Mouse (Mus musculus): ENCODE measurements around the gene E330034G19Rik. TPM values are rescaled to one million over a fixed set of nuclear protein-coding genes. Genes with fewer than 3 reads are reported as not detected.

Gene E330034G19Rik
- not detected in 2 replicates for polyA plus RNA-seq (2015; fragmentation: Nextera tagmentation; extraction: Ambion mirVana)

DNA sequence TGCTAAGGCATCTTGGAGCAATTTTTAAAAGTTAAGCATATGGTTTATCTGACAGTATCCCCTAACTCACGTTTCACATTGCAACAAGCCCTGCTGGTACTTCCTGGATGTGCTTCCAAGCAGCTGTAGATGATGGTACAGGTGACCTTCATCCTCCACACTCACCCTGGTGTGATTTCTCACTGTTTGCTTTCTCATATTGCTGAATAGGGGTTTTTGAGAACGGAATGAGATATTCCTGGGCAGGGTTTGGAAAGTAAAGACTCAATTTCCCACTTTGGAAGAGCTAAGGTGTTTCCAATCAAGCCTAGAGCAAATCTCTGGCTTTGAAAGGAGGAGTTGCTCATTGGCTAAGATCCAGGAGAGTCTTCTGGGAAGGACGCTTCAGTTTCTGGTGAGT lies at the start of gene E330034G19Rik:
Gene E330034G19Rik, plus strand, starts transcription at position 301 of the 400 bp plus-strand sequence.
- H3K27me3 ChIP-seq (replicated peaks; ENCODE audit: control insufficient read depth, insufficient read depth, low read length): no peaks in the 10 kb centered on the region
- H3K9ac ChIP-seq (ENCODE audit: low read depth, low read length): no peak within 1 kb of the TSS
- no peaks in the 10 kb centered on the region for H3K36me3 ChIP-seq (ENCODE audit: control insufficient read depth, insufficient read depth)
- no peak within 1 kb of the TSS for H3K4me2 ChIP-seq (replicated peaks; ENCODE audit: low read depth)
- no peak within 1 kb of the TSS for H3K4me3 ChIP-seq (ENCODE audit: low read depth, low read length)
- TF ChIP-seq CTCF (IDR thresholded peaks at IDR 0.05; ENCODE audit: low read depth): no peak
- no peaks in the 10 kb centered on the region for H3K9me3 ChIP-seq (ENCODE audit: control insufficient read depth)
- H3K27ac ChIP-seq (ENCODE audit: low read depth, low read length): no peak within 1 kb of the TSS
- no peak for ATAC-seq
- 49% methylated on average over 3 of the region's 3 CpGs for WGBS
- no peaks in the 10 kb centered on the region for H3K4me1 ChIP-seq (replicated peaks; ENCODE audit: control insufficient read depth, insufficient read depth, low read length)

DNA sequence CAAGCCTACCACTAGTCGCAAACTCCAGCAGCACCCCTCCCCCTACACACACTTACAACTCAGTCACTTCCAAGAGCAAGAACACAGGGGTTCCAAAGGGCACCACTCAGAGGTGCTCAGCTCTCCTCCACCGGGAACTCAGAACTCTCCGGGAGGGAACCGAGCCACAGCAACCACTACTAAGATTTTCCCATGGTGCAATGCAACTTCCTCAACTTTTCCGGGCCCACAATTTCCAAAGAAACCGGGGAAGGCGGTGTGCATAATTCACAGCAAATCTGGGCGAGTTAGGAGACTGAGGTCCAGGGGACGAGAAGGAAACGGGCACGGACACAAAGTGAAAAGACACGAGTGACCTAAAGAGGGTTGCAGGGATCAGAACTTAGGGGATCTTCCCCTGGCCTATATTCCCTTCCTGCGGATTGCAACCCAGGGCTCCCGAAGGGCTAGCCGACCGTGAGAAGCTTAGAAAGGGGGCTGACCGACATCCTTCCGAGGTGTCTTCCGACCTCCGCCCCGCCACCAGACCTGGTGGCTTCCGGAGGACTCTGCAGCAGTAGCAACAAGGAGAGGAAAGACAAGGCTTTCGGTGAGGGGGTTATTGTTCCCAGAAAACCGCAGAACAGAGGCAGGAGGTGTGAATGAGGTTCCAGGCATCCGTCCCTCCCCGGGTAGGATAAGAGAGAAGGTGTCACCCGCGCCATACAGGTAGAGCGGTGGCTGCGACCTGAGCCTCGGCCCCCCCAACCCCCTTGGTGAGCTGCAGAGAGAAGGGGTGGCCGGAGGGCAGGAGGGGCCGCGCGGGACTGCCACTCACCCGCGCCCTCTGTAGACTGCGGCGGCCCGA lies 48.5 kb upstream of the E330034G19Rik start:
- peak; percentile 85 for ATAC-seq
- TF ChIP-seq CTCF (IDR thresholded peaks at IDR 0.05; ENCODE audit: low read depth): no peak
- Histone ChIP-seq H3K27me3 (replicated peaks; ENCODE audit: control insufficient read depth, insufficient read depth, low read length) (no peaks in the 10 kb centered on the region), H3K4me2 (replicated peaks; ENCODE audit: low read depth) (peak overlapping the region; percentile 89), H3K9me3 (ENCODE audit: control insufficient read depth) (no peaks in the 10 kb centered on the region), H3K9ac (ENCODE audit: low read depth, low read length) (peak overlapping the region; percentile 91), H3K4me1 (replicated peaks; ENCODE audit: control insufficient read depth, insufficient read depth, low read length) (0 out of 2 replicates have a peak, but pooled peaks cover 4% of the 10 kb centered on the region), H3K27ac (ENCODE audit: low read depth, low read length) (peak overlapping the region; percentile 93), H3K36me3 (ENCODE audit: control insufficient read depth, insufficient read depth) (no peaks in the 10 kb centered on the region; the same call in 1 of the 2 replicates), H3K4me3 (ENCODE audit: low read depth, low read length) (peak overlapping the region; percentile 88)
- under 1% methylated on average over 40 of the region's 40 CpGs for WGBS

DNA sequence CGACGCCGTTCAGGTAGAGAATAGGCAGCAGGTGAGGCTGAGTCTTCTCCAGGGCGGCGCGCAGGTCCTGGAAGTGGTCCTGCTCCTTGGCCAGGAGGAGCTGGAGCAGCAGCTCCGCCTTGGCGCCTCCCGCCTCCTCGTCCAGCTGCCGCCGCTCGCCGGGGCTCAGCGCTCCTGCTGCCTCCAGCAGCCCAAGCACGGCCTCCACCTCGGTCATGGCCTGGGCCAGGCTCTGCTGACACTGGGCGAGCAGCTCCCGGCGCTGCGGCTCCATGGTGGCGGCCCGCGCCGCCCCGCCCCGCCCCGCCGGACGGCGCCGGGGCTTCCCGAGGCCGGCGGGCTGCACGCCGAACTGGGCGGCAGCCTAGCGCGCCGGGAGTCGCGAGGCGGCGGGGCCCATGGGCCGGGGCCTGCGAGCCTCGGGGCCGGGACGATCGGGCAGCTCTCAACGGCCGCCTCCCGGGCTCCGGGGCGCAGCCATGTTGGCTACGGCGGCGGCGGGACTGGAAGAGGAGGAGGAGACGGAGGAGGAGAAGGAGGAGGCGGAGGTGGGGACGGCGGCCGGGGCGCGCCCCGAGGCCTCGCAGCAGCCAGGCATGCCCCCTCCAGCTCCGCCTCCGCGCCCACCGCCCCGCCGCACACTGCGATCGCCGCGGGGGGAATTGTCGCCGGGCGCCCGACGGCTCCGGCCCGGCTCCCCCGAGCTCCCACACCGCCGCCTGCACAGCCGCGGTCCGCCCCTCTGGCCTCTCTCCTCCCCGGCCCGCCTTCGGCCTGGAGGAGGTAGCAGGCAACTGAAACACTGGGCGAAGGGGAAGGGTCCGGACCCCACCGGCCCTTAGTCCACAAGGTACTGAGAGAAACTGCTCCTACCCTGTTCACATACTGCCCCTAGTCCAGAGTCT lies 47.6 kb upstream of the E330034G19Rik start, which contains the start of gene Dlg5:
Gene Dlg5, minus strand, starts transcription at position 744 of the 905 bp plus-strand sequence.
- H3K9me3 ChIP-seq (ENCODE audit: control insufficient read depth): no peaks in the 10 kb centered on the region

GRCm38 (mm10) chr14:24249926-24250325 lies 43.1 kb upstream of the E330034G19Rik start:
- no peak for ATAC-seq
- Histone ChIP-seq H3K27me3 (replicated peaks; ENCODE audit: control insufficient read depth, insufficient read depth, low read length) (no peaks in the 10 kb centered on the region), H3K4me3 (ENCODE audit: low read depth, low read length) (no peak overlapping the region), H3K27ac (ENCODE audit: low read depth, low read length) (no peak overlapping the region), H3K9ac (ENCODE audit: low read depth, low read length) (no peak overlapping the region), H3K36me3 (ENCODE audit: control insufficient read depth, insufficient read depth) (no peaks in the 10 kb centered on the region), H3K9me3 (ENCODE audit: control insufficient read depth) (no peaks in the 10 kb centered on the region), H3K4me1 (replicated peaks; ENCODE audit: control insufficient read depth, insufficient read depth, low read length) (no peaks in the 10 kb centered on the region), H3K4me2 (replicated peaks; ENCODE audit: low read depth) (no peak overlapping the region)
- 53% methylated on average over 2 of the region's 2 CpGs for WGBS
- TF ChIP-seq CTCF (IDR thresholded peaks at IDR 0.05; ENCODE audit: low read depth): no peak

More for the DNA sequence above, 47.6 kb upstream of the E330034G19Rik start, which contains the start of gene Dlg5:
- Histone ChIP-seq H3K4me3 (ENCODE audit: low read depth, low read length) (peak within 1 kb of the TSS; percentile 88), H3K36me3 (ENCODE audit: control insufficient read depth, insufficient read depth) (no peaks in the 10 kb centered on the region; the same call in 1 of the 2 replicates), H3K4me2 (replicated peaks; ENCODE audit: low read depth) (peak within 1 kb of the TSS; percentile 89), H3K9ac (ENCODE audit: low read depth, low read length) (peak within 1 kb of the TSS; percentile 91), H3K27ac (ENCODE audit: low read depth, low read length) (peak within 1 kb of the TSS; percentile 93), H3K27me3 (replicated peaks; ENCODE audit: control insufficient read depth, insufficient read depth, low read length) (no peaks in the 10 kb centered on the region), H3K4me1 (replicated peaks; ENCODE audit: control insufficient read depth, insufficient read depth, low read length) (0 out of 2 replicates have a peak, but pooled peaks cover 4% of the 10 kb centered on the region)
- under 1% methylated on average over 60 of the region's 98 CpGs for WGBS
- peak; percentile 76 for ATAC-seq
- TF ChIP-seq CTCF (IDR thresholded peaks at IDR 0.05; ENCODE audit: low read depth): no peak

- TF ChIP-seq CTCF (IDR thresholded peaks at IDR 0.05; ENCODE audit: low read depth): no peak
- ATAC-seq: no peak
- no peak overlapping the region for H3K4me2 ChIP-seq (replicated peaks; ENCODE audit: low read depth)
- H3K27ac ChIP-seq (ENCODE audit: low read depth, low read length): no peak overlapping the region
- no peaks in the 10 kb centered on the region for H3K4me1 ChIP-seq (replicated peaks; ENCODE audit: control insufficient read depth, insufficient read depth, low read length)
- 82% methylated on average over 1 of the region's 1 CpGs for WGBS
- no peaks in the 10 kb centered on the region for H3K36me3 ChIP-seq (ENCODE audit: control insufficient read depth, insufficient read depth)
- H3K27me3 ChIP-seq (replicated peaks; ENCODE audit: control insufficient read depth, insufficient read depth, low read length): no peaks in the 10 kb centered on the region
- no peak overlapping the region for H3K9ac ChIP-seq (ENCODE audit: low read depth, low read length)
- H3K9me3 ChIP-seq (ENCODE audit: control insufficient read depth): no peaks in the 10 kb centered on the region
- no peak overlapping the region for H3K4me3 ChIP-seq (ENCODE audit: low read depth, low read length)
Observed at GRCm38 (mm10) chr14:24251326-24251725, 41.7 kb upstream of the E330034G19Rik start.
